Mouse (Mus musculus) gastrocnemius, adult 8-10 months (tissue): Measurements from ENCODE around the gene a. TPM values are rescaled to one million over a fixed set of nuclear protein-coding genes. Genes with fewer than 3 reads are reported as not detected.

ENCODE experiments used
- DNase-seq, 2 experiments: peaks; one replicate each; pipeline ENCODE4 v3.0.0; 2022; ENCODE audit warnings: low spot score in 2 of 2
- total RNA-seq, 4 experiments: library from RNA; stranded (reverse); gene quantifications; 2 replicates each; pipeline ENCODE4 v1.2.4; 2022

Gene a
- total RNA-seq, 4 experiments from 2014 or later = not detected

- DNase-seq = no peak
Measured at GRCm38 (mm10) chr2:154782856-154783650, 8.1 kb upstream of the a start.

GRCm38 (mm10) chr2:154785284-154785683 lies 5.9 kb upstream of the a start:
- no peak for DNase-seq

- DNase-seq = no peak
Measured at GRCm38 (mm10) chr2:154786187-154786586, 5.0 kb upstream of the a start.

- DNase-seq = no peak
Measured at GRCm38 (mm10) chr2:154786776-154787175, 4.4 kb upstream of the a start.

- DNase-seq = no peak
Measured at GRCm38 (mm10) chr2:154789381-154789780, 1.8 kb upstream of the a start.

GRCm38 (mm10) chr2:154789977-154790655 lies 1.1 kb upstream of the a start:
- no peak for DNase-seq

GRCm38 (mm10) chr2:154791661-154792642 lies 750 bp downstream of the a start:
- DNase-seq = peak; percentile 69 to 72

- no peak for DNase-seq
Measured at GRCm38 (mm10) chr2:154803372-154803771, 12.2 kb downstream of the a start.

GRCm38 (mm10) chr2:154803845-154804244 lies 12.6 kb downstream of the a start:
- DNase-seq = no peak

GRCm38 (mm10) chr2:154807689-154808088 lies 16.5 kb downstream of the a start:
- no peak for DNase-seq

GRCm38 (mm10) chr2:154809107-154809762 lies 18.0 kb downstream of the a start:
- no peak for DNase-seq

- no peak for DNase-seq
Measured at GRCm38 (mm10) chr2:154810821-154811220, 19.6 kb downstream of the a start.

GRCm38 (mm10) chr2:154813426-154813825 lies 22.2 kb downstream of the a start:
- DNase-seq = no peak

GRCm38 (mm10) chr2:154817089-154817488 lies 25.9 kb downstream of the a start:
- no peak for DNase-seq

- DNase-seq = peak in 1 of 2 experiments; percentile 9
Measured at GRCm38 (mm10) chr2:154817788-154818187, 26.6 kb downstream of the a start.

- DNase-seq = no peak
Measured at GRCm38 (mm10) chr2:154818599-154818998, 27.4 kb downstream of the a start.

- no peak for DNase-seq
Measured at GRCm38 (mm10) chr2:154820346-154820745, 29.1 kb downstream of the a start.

- no peak for DNase-seq
Measured at GRCm38 (mm10) chr2:154826054-154826538, 34.9 kb downstream of the a start.

GRCm38 (mm10) chr2:154827521-154827920 lies 36.3 kb downstream of the a start:
- DNase-seq = no peak

- no peak for DNase-seq
Measured at GRCm38 (mm10) chr2:154832471-154832870, 41.3 kb downstream of the a start.
